Mouse (Mus musculus): ENCODE measurements around the gene Mcidas. TPM values are rescaled to one million over a fixed set of nuclear protein-coding genes. Genes with fewer than 3 reads are reported as not detected.
"Not testable (repeated sequence)": the region's sequence is repeated elsewhere in the genome, so short reads cannot be mapped to it uniquely, and the experiment has no call there.

Mcidas gene
- total RNA-seq, 2 experiments from 2014 or later: 0.42 to 0.66 TPM

GRCm38 (mm10) chr13:113013174-113013953 is 19.7 kb downstream of the Mcidas start:
- DNase-seq: not testable (repeated sequence)

GRCm38 (mm10) chr13:113021521-113021920 is 27.9 kb downstream of the Mcidas start:
- DNase-seq: no peak

GRCm38 (mm10) chr13:113022467-113022866 is 28.8 kb downstream of the Mcidas start:
- no peak for DNase-seq

- DNase-seq: no peak
Measured at GRCm38 (mm10) chr13:113023274-113024143, 29.9 kb downstream of the Mcidas start.

- no peak for DNase-seq
Measured at GRCm38 (mm10) chr13:113031351-113031750, 37.7 kb downstream of the Mcidas start.

- DNase-seq: peak in 1 of 2 experiments; percentile 49
Measured at GRCm38 (mm10) chr13:113031792-113032571, 38.3 kb downstream of the Mcidas start.

- no peak for DNase-seq
Measured at GRCm38 (mm10) chr13:113032831-113033230, 39.2 kb downstream of the Mcidas start.

GRCm38 (mm10) chr13:113034271-113034886 is 40.7 kb downstream of the Mcidas start:
- DNase-seq: no peak

GRCm38 (mm10) chr13:113034950-113035421 is 41.3 kb downstream of the Mcidas start, which contains the start of gene Cdc20b:
TSS of gene Cdc20b (plus strand) at chr13:113035111.
- DNase-seq: peak; percentile 23 to 36

GRCm38 (mm10) chr13:113035852-113036251 is 42.2 kb downstream of the Mcidas start:
- DNase-seq: peak; percentile 42 to 61

GRCm38 (mm10) chr13:113044876-113045275 is 51.2 kb downstream of the Mcidas start:
- DNase-seq: no peak

- no peak for DNase-seq
Measured at GRCm38 (mm10) chr13:113045458-113046110, 51.9 kb downstream of the Mcidas start.

GRCm38 (mm10) chr13:113046211-113046883 is 52.7 kb downstream of the Mcidas start, which contains the start of gene Gpx8:
TSS of gene Gpx8 (minus strand) at chr13:113046410.
- no peak for DNase-seq

- no peak for DNase-seq
Measured at GRCm38 (mm10) chr13:113047018-113047417, 53.4 kb downstream of the Mcidas start.

GRCm38 (mm10) chr13:113047647-113048046 is 54.0 kb downstream of the Mcidas start:
- DNase-seq: no peak

Small RNA genes lying within 50 kb of the gene (microRNA-seq; reads per million reads assigned to microRNA genes)
- 87.5 to 88.4 reads per million in 2 experiments for gene Mir449a
- 0 reads per million in 2 experiments for gene Mir449b
- 0 to 0.42 reads per million in 2 experiments for gene Mir449c

Other genes starting within 250 kb of the Mcidas start
- 10 to 100 TPM; 28.5 to 30.7 TPM for gene Plpp1, start 193.1 kb upstream of the Mcidas start, total RNA-seq (2021)
- 10 to 100 TPM; 47.9 to 50.9 TPM for gene Mtrex, start 66.4 kb upstream of the Mcidas start, total RNA-seq (2021)
- 10 to 100 TPM; 23.5 to 26.4 TPM for gene Dhx29, start 66.4 kb upstream of the Mcidas start, total RNA-seq (2021)
- 1 to 10 TPM; 4.3 to 5.0 TPM for gene Ccno, start 6.0 kb upstream of the Mcidas start, total RNA-seq (2021)
- not detected for gene Cdc20b, start 41.3 kb downstream of the Mcidas start, total RNA-seq (2021)
- gene Gpx8, start 52.6 kb downstream of the Mcidas start, total RNA-seq (2021): 10 to 100 TPM; 10.1 to 10.9 TPM
- gene Gzma, start 107.1 kb downstream of the Mcidas start, total RNA-seq (2021): not detected
- not detected for gene Esm1, start 215.8 kb downstream of the Mcidas start, total RNA-seq (2021)
- gene Gzmk, start 232.1 kb downstream of the Mcidas start, total RNA-seq (2021): under 1 TPM in 1 of 2 experiments, not detected in 1; 0.38 TPM